ENCODE assay signal across 12 mouse cellular contexts in genomic region chr1:192053726-192054125, GRCm38 (mm10).
"Had no signal": no experiment of that assay in that cellular context is flagged by ENCODE, and none has a peak within 500 bp of the region (broad histone marks: within the 10 kb centered on the region; RNA-seq: fewer than 3 reads in every experiment).

No protein-coding gene starts in this region.

- H3K4me1 ChIP-seq: liver, embryonic 12.5 days; midbrain, embryonic 10.5 days; midbrain, embryonic 15.5 days; neural tube, embryonic 13.5 days had no signal

- ATAC-seq: liver, embryonic 12.5 days; midbrain, embryonic 15.5 days had no signal

- H3K27me3 ChIP-seq: limb, embryonic 15.5 days; liver, embryonic 12.5 days; midbrain, embryonic 15.5 days; neural tube, embryonic 13.5 days had no signal

- H3K27ac ChIP-seq: left cerebral cortex, adult 2 months; limb, embryonic 15.5 days; liver, embryonic 12.5 days; midbrain, embryonic 10.5 days; midbrain, embryonic 15.5 days; neural tube, embryonic 13.5 days had no signal

- H3K36me3 ChIP-seq: midbrain, embryonic 10.5 days; midbrain, embryonic 15.5 days; neural tube, embryonic 13.5 days had no signal

- H3K9me3 ChIP-seq: limb, embryonic 15.5 days; liver, embryonic 12.5 days; midbrain, embryonic 10.5 days; midbrain, embryonic 15.5 days; neural tube, embryonic 13.5 days had no signal

- H3K9ac ChIP-seq: limb, embryonic 15.5 days; liver, embryonic 12.5 days; midbrain, embryonic 15.5 days; neural tube, embryonic 13.5 days had no signal

- DNase-seq: kidney, postnatal 25 days; lung, postnatal 4 days; retina, postnatal 1 day; right cerebral cortex, postnatal 4 days; spleen, adult 18-20 months; thymus, postnatal 4 days had no signal

- H3K4me3 ChIP-seq: left cerebral cortex, adult 2 months; limb, embryonic 15.5 days; liver, embryonic 12.5 days; midbrain, embryonic 10.5 days; midbrain, embryonic 15.5 days; neural tube, embryonic 13.5 days had no signal

- H3K4me2 ChIP-seq: limb, embryonic 15.5 days; liver, embryonic 12.5 days; midbrain, embryonic 15.5 days; neural tube, embryonic 13.5 days had no signal
